14 mouse cellular contexts compared by ENCODE assay signal in the genomic region with DNA sequence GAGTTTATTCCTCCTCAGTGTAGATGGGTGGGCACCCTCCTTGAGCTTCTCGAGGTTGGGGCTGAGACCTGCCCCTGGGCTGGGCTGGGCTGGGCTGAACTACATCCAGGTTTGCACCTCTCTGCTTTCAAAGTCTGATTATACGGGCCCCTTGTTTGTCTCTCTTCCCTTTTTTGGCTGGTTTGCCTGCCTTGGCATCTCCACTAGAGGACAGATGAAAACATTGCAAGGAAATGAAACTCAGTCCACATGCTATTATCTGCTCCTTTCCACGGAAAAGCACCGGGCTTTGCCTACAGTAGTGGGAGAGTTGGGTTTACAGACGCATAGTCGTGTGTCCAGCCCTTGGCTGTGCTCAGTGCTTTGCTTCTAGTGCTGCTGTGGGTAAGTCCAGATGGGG.
"Had no signal": no experiment of that assay in that cellular context is flagged by ENCODE, and none has a peak within 500 bp of the region (broad histone marks: within the 10 kb centered on the region; RNA-seq: fewer than 3 reads in every experiment).

No protein-coding gene starts in this region.

- H3K4me3 ChIP-seq: limb, embryonic 15.5 days; liver, embryonic 12.5 days; midbrain, embryonic 12.5 days; neural tube, embryonic 13.5 days had no signal

- DNase-seq: kidney, postnatal 14 days; layer of hippocampus, postnatal 36 days; lung, embryonic 14.5 days; lung, postnatal 14 days; retina, postnatal 1 day; right cerebral cortex, postnatal 4 days; spleen, adult 18-20 months; thymus, adult 2 months; thymus, postnatal 25 days had no signal

- H3K9me3 ChIP-seq: limb, embryonic 15.5 days; liver, embryonic 12.5 days; midbrain, embryonic 12.5 days; neural tube, embryonic 13.5 days had no signal

- H3K36me3 ChIP-seq: limb, embryonic 15.5 days; liver, embryonic 12.5 days; midbrain, embryonic 12.5 days; neural tube, embryonic 13.5 days had no signal

- H3K27ac ChIP-seq: limb, embryonic 15.5 days; liver, embryonic 12.5 days; midbrain, embryonic 12.5 days; neural tube, embryonic 13.5 days had no signal

- H3K27me3 ChIP-seq: limb, embryonic 15.5 days; midbrain, embryonic 12.5 days; neural tube, embryonic 13.5 days had no signal

- H3K4me2 ChIP-seq: limb, embryonic 15.5 days; liver, embryonic 12.5 days; lung, embryonic 14.5 days; midbrain, embryonic 12.5 days; neural tube, embryonic 13.5 days had no signal

- H3K9ac ChIP-seq: limb, embryonic 15.5 days; liver, embryonic 12.5 days; lung, embryonic 14.5 days; midbrain, embryonic 12.5 days; neural tube, embryonic 13.5 days had no signal

- ATAC-seq: liver, embryonic 12.5 days; midbrain, embryonic 16.5 days had no signal
